Mouse (Mus musculus): ENCODE measurements at regions not wholly inside any gene's neighbourhood (a gene's known extent, or its start where the extent isn't known, plus 50 kb on each side); places are given as distances from the start of the nearest gene placed in this dataset.

DNA sequence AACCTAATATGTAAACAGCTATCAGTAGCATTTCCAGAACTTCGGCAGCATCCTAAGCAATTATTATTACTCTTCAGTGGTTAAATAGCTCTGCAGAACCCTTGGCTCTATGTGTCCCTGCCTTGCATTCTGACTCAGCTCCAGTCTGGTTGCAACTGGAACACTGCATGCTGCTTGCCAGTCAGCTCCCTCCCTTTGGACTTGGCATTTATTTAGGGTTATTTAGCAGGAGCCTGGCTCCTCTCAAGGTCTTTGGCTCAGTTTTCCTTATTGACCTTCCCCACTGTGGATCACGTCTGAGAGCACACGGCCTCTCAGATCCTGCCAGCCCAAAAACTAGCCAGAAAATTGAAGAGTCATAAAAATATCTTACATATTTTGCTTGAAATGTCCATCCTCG is 217.4 kb downstream of the Speer2 start:
- peak in 1 of 2 experiments; percentile 7 for DNase-seq

- DNase-seq = no peak
These were observed 255.8 kb downstream of the Speer2 start for GRCm38 (mm10) chr16:69607736-69608135.

DNA sequence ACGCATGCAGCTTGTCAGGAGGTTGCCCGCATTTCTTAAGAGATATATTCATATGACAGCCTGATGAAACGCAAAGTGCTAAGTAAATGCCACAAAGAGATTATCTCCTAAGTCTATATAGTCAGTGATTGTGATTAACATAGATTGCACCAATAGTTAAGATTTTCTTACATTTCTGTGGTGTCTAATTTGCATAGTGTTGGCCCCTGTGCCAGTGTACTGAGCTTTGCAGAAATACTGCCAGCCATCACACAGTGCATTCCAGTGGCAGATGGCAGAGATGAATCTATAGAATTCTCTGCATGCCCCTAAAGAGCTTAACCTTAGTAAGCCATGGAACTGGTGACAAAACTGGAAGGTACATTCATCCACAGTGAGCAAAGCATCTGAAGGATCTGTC is 262.6 kb downstream of the Speer2 start:
- DNase-seq = no peak

GRCm38 (mm10) chr16:69577205-69577604 is 286.3 kb downstream of the Speer2 start:
- peak in 1 of 2 experiments; percentile 12 for DNase-seq

DNA sequence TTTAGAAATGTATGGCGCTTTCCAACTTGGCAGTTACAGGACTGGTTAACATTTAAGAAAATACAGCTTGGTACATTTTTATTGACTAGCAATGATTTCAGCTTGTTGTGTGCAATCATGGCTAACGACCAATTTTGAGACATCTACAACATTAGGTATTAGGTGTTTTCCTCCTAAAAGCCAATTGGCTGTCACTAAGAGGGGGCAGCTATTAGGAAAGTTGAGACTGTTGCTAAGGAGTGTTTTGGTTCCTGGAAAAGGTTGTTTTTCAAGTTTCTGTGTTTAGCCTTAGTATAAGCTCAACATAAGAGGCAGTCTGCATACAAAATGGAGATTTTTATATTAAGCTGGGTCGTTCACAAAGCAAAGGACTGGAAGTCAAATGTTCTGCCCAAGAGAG is 295.4 kb downstream of the Speer2 start:
- DNase-seq = no peak

DNA sequence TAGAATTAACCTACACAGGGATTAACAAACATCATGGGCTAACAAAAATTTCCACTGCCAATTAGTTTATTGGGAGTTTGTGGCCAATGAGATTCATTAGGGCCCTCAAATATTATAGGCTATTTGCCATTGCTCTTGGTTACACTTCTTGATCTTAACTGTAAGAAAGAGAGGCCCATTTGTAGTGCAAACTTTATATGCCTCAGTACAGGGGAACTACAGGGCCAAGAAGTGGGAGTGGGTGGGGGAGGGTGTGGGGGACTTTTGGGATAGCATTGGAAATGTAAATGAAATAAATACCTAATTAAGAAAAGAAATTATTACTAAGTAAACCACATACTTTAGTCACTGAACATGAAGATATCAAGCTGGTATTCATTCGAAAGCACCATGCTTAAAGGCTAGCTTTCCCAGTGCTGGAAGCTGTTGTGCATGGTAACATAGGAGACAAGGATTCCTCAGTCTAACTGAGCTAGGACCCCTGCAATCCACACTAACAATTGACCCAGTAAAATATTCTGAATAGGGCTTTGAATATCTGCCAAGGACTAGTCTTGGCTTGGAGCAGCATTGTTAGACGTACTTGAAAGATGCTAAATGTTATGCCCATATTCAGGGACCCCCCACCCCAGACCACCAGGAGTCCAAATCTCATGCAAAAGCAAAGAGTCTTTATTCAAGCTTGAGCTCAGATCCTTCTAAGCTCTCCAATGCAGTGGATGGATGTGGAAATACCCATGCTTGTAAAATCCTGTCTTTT is 295.9 kb downstream of the Speer2 start:
- DNase-seq = no peak

All from cerebellum, postnatal 36 days (tissue).